Mouse (Mus musculus) liver, adult 2 months (tissue): ENCODE measurements around the gene Dbi. TPM values are rescaled to one million over a fixed set of nuclear protein-coding genes. Genes with fewer than 3 reads are reported as not detected.

Experiments used
- DNase-seq: peaks from one replicate; pipeline ENCODE4 v3.0.0-alpha.2; 2011; ENCODE audit warnings: low read depth, low spot score; ENCODE audit errors: extremely low read depth
- H3K27ac ChIP-seq: fragments of 200-500 bp; replicated peaks from 2 replicates; pipeline ENCODE4 v1.5.1; 2012; ENCODE audit warnings: low read depth, mild to moderate bottlenecking, control low read depth, inconsistent platforms, low read length; ENCODE audit not compliant: insufficient read depth
- H3K27me3 ChIP-seq: fragments of 200-500 bp; 2 replicates; pipeline ENCODE4 v1.6.1; 2012; ENCODE audit warnings: mild to moderate bottlenecking, moderate library complexity, low read length, inconsistent platforms; ENCODE audit not compliant: control insufficient read depth, insufficient read depth
- H3K36me3 ChIP-seq: fragments of 200-500 bp; 2 replicates; pipeline ENCODE4 v1.6.1; 2012; ENCODE audit warnings: low read length, inconsistent platforms; ENCODE audit not compliant: control insufficient read depth, insufficient read depth
- H3K4me1 ChIP-seq: fragments of 200-500 bp; 2 replicates; pipeline ENCODE4 v1.6.1; 2011; ENCODE audit warnings: low read length; ENCODE audit not compliant: control insufficient read depth, insufficient read depth
- H3K4me3 ChIP-seq: fragments of 200-500 bp; 2 replicates; pipeline ENCODE4 v1.5.1; 2011; ENCODE audit warnings: low read depth, mild to moderate bottlenecking, control low read depth, low read length, moderate library complexity; ENCODE audit not compliant: insufficient read depth
- H3K79me2 ChIP-seq: fragments of 200-500 bp; 2 replicates; pipeline ENCODE4 v1.6.1; 2012; ENCODE audit warnings: inconsistent platforms, mild to moderate bottlenecking, low read length, moderate library complexity; ENCODE audit not compliant: control insufficient read depth, insufficient read depth
- H3K9ac ChIP-seq: fragments of 200-500 bp; 2 replicates; pipeline ENCODE4 v1.6.1; 2012; ENCODE audit warnings: low read depth, mild to moderate bottlenecking, control low read depth, inconsistent platforms, low read length
- CTCF ChIP-seq: fragments of 200-500 bp; IDR thresholded peaks from 2 replicates; pipeline ENCODE4 v1.5.1; 2011; ENCODE audit warnings: low read depth, low read length, control low read depth
- POLR2A ChIP-seq: fragments of 200-500 bp; IDR thresholded peaks from 2 replicates; pipeline ENCODE4 v1.6.1; 2011; ENCODE audit warnings: low read length, control low read depth; ENCODE audit not compliant: insufficient read depth; ENCODE audit errors: extremely low read depth
- WGBS: fragments of 180-500 bp; shearing (Covaris S2); methylation state at CpG from one replicate; pipeline ENCODE4 v1.1.7; 2018; 5-methylcytosine and 5-hydroxymethylcytosine counted together
- polyA plus RNA-seq: library from polyadenylated mRNA; depleted of rRNA; stranded (reverse); fragments of >200 nt; gene quantifications from 2 replicates; pipeline ENCODE4 v1.2.3, GENCODE M21; 2012
- total RNA-seq: library from RNA; depleted of rRNA; stranded (reverse); fragments of >200 nt; gene quantifications from 2 replicates; pipeline ENCODE4 v1.2.3, GENCODE M21; 2014

The Dbi gene
- total and polyA plus RNA-seq, 2 experiments, result 1,632 to 1,850 TPM

- Histone ChIP-seq H3K79me2 (peaks cover 2% of the 10 kb centered on the region; the same call in 1 of the 2 replicates), H3K36me3 (no peaks in the 10 kb centered on the region), H3K27me3 (no peaks in the 10 kb centered on the region), H3K9ac (no peak overlapping the region), H3K27ac (no peak overlapping the region), H3K4me1 (peaks cover 12% of the 10 kb centered on the region), H3K4me3 (no peak overlapping the region)
- TF ChIP-seq CTCF (no peak), POLR2A (no peak)
- 84% methylated on average over 6 of the region's 6 CpGs for WGBS
- DNase-seq, result no peak
These were observed 4.6 kb upstream of the Dbi start for GRCm38 (mm10) chr1:120125471-120125870.

- TF ChIP-seq CTCF (no peak), POLR2A (no peak)
- DNase-seq, result peak; percentile 97
- Histone ChIP-seq H3K36me3 (no peaks in the 10 kb centered on the region), H3K9ac (no peak overlapping the region), H3K27me3 (no peaks in the 10 kb centered on the region), H3K79me2 (peaks cover 2% of the 10 kb centered on the region; the same call in 1 of the 2 replicates), H3K27ac (no peak overlapping the region), H3K4me1 (peaks cover 12% of the 10 kb centered on the region), H3K4me3 (no peak overlapping the region)
- WGBS, result 15% methylated on average over 4 of the region's 4 CpGs
These were observed 4.0 kb upstream of the Dbi start for GRCm38 (mm10) chr1:120124839-120125238.

- Histone ChIP-seq H3K9ac (no peak overlapping the region), H3K36me3 (peaks cover 13% of the 10 kb centered on the region), H3K79me2 (peaks cover 13% of the 10 kb centered on the region; the same call in 1 of the 2 replicates), H3K4me3 (no peak overlapping the region), H3K27me3 (no peaks in the 10 kb centered on the region), H3K4me1 (peaks cover 16% of the 10 kb centered on the region), H3K27ac (no peak overlapping the region)
- DNase-seq, result no peak
- 89% methylated on average over 8 of the region's 8 CpGs for WGBS
- no peak for TF ChIP-seq CTCF
- TF ChIP-seq POLR2A, result no peak
These were observed 1.9 kb upstream of the Dbi start for GRCm38 (mm10) chr1:120122634-120123383.

GRCm38 (mm10) chr1:120121930-120122530 lies 1.2 kb upstream of the Dbi start:
- peaks cover 18% of the 10 kb centered on the region for H3K4me1 ChIP-seq
- H3K4me3 ChIP-seq, result no peak overlapping the region
- TF ChIP-seq POLR2A (no peak), CTCF (no peak)
- WGBS, result 87% methylated on average over 9 of the region's 9 CpGs
- H3K27me3 ChIP-seq, result no peaks in the 10 kb centered on the region
- H3K9ac ChIP-seq, result peak overlapping the region; percentile 45
- H3K27ac ChIP-seq, result peak overlapping the region; percentile 75
- peaks cover 13% of the 10 kb centered on the region; the same call in 1 of the 2 replicates for H3K79me2 ChIP-seq
- DNase-seq, result no peak
- peaks cover 18% of the 10 kb centered on the region for H3K36me3 ChIP-seq

GRCm38 (mm10) chr1:120120141-120120968 lies 523 bp downstream of the Dbi start:
- Histone ChIP-seq H3K9ac (peak overlapping the region; percentile 82), H3K79me2 (peaks cover 13% of the 10 kb centered on the region; the same call in 1 of the 2 replicates), H3K4me1 (peaks cover 18% of the 10 kb centered on the region), H3K27ac (peak overlapping the region; percentile 92), H3K27me3 (no peaks in the 10 kb centered on the region), H3K36me3 (peaks cover 21% of the 10 kb centered on the region), H3K4me3 (peak overlapping the region; percentile 76)
- peak; percentile 99 for DNase-seq
- under 1% methylated on average over 24 of the region's 24 CpGs for WGBS
- TF ChIP-seq CTCF (no peak), POLR2A (peak; percentile 19; the same call in 1 of the 2 replicates)
